Mouse (Mus musculus): ENCODE results near the gene Hk2. TPM values are rescaled to one million over a fixed set of nuclear protein-coding genes. Genes with fewer than 3 reads are reported as not detected.
A peak's percentile ranks its signal among the peaks of the same experiment; 100 is the strongest.

The Hk2 gene
- polyA plus RNA-seq, 1 experiment from 2014 or later, result 16.7 TPM

DNA sequence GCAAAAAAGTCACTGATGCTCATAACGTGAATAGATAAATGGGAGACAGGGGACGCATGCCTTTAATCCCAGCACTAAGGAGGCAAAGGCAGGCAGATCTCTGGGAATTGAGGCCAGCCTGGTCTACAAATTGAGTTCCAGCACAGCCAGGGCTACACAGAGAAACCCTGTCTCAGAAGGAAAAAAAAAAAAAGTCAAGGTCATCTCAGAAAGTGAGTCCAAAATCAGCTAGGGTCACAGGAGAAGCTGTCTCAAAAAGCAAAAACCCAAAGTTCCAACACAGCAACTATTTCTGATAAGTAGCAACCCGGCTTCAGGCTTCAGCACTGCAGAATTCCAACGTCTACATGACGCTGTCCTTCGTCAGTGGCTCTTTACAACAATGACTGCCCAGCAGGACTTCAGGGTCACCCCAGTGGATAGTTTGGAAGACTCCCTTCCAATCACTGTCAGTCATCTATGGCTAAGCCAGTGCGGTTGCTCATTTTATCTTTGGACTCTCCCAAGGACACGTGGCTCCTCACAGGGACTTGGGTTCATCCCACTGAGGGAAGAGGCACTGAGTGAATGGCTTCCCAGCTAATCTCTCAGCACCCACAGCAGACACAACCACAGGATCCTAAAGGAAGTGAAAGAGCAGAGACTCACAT, 33.3 kb downstream of the Hk2 start:
- ATAC-seq (ENCODE audit: low read depth) (no peak), DNase-seq (ENCODE audit: low spot score) (no peak)
- H3K4me3 ChIP-seq (ENCODE audit: low read depth, low read length), result no peak overlapping the region
- no peaks in the 10 kb centered on the region for H3K9me3 ChIP-seq (ENCODE audit: control insufficient read depth, low read length)
- no peak overlapping the region for H3K27ac ChIP-seq (replicated peaks; ENCODE audit: low read depth, low read length)
- H3K4me1 ChIP-seq (ENCODE audit: control insufficient read depth, insufficient read depth, low read length), result 0 out of 2 replicates have a peak, but pooled peaks cover 3% of the 10 kb centered on the region
- 0 out of 2 replicates have a peak overlapping the region, but pooled peaks have one; percentile 31 for H3K9ac ChIP-seq (ENCODE audit: low read depth, low read length)
- peaks cover 10% of the 10 kb centered on the region for H3K36me3 ChIP-seq (ENCODE audit: control insufficient read depth, insufficient read depth, low read length)
- H3K27me3 ChIP-seq (replicated peaks; ENCODE audit: control insufficient read depth, insufficient read depth, low read length), result no peaks in the 10 kb centered on the region
- H3K4me2 ChIP-seq (ENCODE audit: low read depth, low read length), result no peak overlapping the region
- WGBS, result 82% methylated on average over 8 of the region's 8 CpGs

DNA sequence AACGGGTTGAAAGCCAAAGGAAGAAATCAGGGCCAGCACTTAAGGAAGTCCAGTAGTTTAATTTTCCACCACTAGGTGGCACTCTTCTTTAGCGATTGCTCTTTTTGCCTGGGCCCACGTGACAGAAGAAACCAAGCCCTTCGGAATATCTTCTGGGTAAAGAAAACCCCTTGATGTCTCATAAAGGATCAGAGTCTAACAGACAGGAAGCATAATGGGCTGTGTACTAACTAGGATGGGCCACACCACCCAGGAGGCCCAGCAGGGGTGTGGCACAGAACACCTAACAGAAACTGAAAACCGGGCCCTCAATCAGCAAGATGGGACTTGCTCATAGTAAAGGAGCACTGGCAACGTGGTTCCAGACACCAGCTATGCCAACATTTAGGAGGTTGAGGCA, 34.0 kb downstream of the Hk2 start:
- peaks cover 10% of the 10 kb centered on the region for H3K36me3 ChIP-seq (ENCODE audit: control insufficient read depth, insufficient read depth, low read length)
- no peak overlapping the region for H3K4me3 ChIP-seq (ENCODE audit: low read depth, low read length)
- no peak overlapping the region for H3K27ac ChIP-seq (replicated peaks; ENCODE audit: low read depth, low read length)
- H3K4me2 ChIP-seq (ENCODE audit: low read depth, low read length), result peak overlapping the region; percentile 33
- 22% methylated on average over 6 of the region's 6 CpGs for WGBS
- 0 out of 2 replicates have a peak, but pooled peaks cover 3% of the 10 kb centered on the region for H3K4me1 ChIP-seq (ENCODE audit: control insufficient read depth, insufficient read depth, low read length)
- no peaks in the 10 kb centered on the region for H3K27me3 ChIP-seq (replicated peaks; ENCODE audit: control insufficient read depth, insufficient read depth, low read length)
- DNase-seq (ENCODE audit: low spot score) (peak; percentile 93), ATAC-seq (ENCODE audit: low read depth) (peak; percentile 79)
- no peaks in the 10 kb centered on the region for H3K9me3 ChIP-seq (ENCODE audit: control insufficient read depth, low read length)
- H3K9ac ChIP-seq (ENCODE audit: low read depth, low read length), result 0 out of 2 replicates have a peak overlapping the region, but pooled peaks have one; percentile 31

DNA sequence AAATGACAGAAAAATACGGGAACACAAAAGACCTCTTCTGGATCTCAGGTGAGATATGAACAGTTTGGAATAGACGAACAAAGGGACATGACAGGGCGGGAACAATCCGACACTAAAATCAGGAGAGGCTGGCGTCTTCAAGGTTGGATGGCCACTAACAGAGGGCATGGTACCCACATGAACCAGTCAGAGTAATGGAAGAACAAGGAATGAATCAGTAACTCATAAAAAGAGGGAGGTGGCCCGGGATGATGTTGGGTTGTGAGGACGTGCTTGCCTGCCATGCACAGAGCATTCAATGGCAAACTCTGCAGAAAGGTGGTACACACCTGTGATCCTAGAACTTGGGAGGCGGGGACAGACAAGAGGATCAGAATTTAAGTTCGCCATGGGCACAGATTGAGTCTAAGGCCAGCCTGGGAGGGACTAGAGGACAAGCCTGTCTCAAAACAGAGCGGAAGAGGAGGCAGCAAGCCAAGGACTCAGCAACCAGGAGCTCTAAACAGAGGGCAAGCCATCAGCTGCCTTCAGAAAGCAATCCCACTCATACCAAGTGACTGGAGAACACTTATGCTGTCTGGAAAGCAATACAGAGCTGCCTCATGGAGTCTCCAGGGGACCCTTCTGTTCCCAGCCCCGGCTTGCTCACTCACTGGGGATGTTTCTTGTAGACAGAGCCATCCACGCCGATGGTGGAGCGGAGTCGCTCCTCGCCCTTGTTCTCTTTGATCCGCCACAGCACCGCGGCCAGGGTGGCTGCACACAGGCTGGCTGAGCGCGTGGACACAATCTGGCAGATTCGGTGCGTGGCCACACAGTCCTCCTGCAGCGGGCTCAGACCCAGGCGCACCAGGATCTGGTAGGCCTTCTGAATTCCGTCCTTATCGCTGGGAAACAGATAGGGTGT, 36.4 kb downstream of the Hk2 start:
- H3K4me2 ChIP-seq (ENCODE audit: low read depth, low read length), result no peak overlapping the region
- H3K27ac ChIP-seq (replicated peaks; ENCODE audit: low read depth, low read length), result no peak overlapping the region
- 0 out of 2 replicates have a peak, but pooled peaks cover 3% of the 10 kb centered on the region for H3K4me1 ChIP-seq (ENCODE audit: control insufficient read depth, insufficient read depth, low read length)
- H3K27me3 ChIP-seq (replicated peaks; ENCODE audit: control insufficient read depth, insufficient read depth, low read length), result no peaks in the 10 kb centered on the region
- H3K36me3 ChIP-seq (ENCODE audit: control insufficient read depth, insufficient read depth, low read length), result peaks cover 27% of the 10 kb centered on the region
- no peaks in the 10 kb centered on the region for H3K9me3 ChIP-seq (ENCODE audit: control insufficient read depth, low read length)
- DNase-seq (ENCODE audit: low spot score), result no peak
- WGBS, result 96% methylated on average over 27 of the region's 27 CpGs
- H3K4me3 ChIP-seq (ENCODE audit: low read depth, low read length), result no peak overlapping the region
- no peak for ATAC-seq (ENCODE audit: low read depth)
- no peak overlapping the region for H3K9ac ChIP-seq (ENCODE audit: low read depth, low read length)

- H3K27me3 ChIP-seq (replicated peaks; ENCODE audit: control insufficient read depth, insufficient read depth, low read length), result no peaks in the 10 kb centered on the region
- H3K9me3 ChIP-seq (ENCODE audit: control insufficient read depth, low read length), result no peaks in the 10 kb centered on the region
- no peak overlapping the region for H3K27ac ChIP-seq (replicated peaks; ENCODE audit: low read depth, low read length)
- WGBS, result 88% methylated on average over 25 of the region's 25 CpGs
- peaks cover 21% of the 10 kb centered on the region for H3K36me3 ChIP-seq (ENCODE audit: control insufficient read depth, insufficient read depth, low read length)
- no peak for DNase-seq (ENCODE audit: low spot score)
- H3K4me2 ChIP-seq (ENCODE audit: low read depth, low read length), result no peak overlapping the region
- H3K4me1 ChIP-seq (ENCODE audit: control insufficient read depth, insufficient read depth, low read length), result 0 out of 2 replicates have a peak, but pooled peaks cover 3% of the 10 kb centered on the region
- H3K4me3 ChIP-seq (ENCODE audit: low read depth, low read length), result no peak overlapping the region
- no peak for ATAC-seq (ENCODE audit: low read depth)
- H3K9ac ChIP-seq (ENCODE audit: low read depth, low read length), result no peak overlapping the region
Measured at GRCm38 (mm10) chr6:82736626-82737600, 37.3 kb downstream of the Hk2 start.

- Histone ChIP-seq H3K4me2 (ENCODE audit: low read depth, low read length) (no peak overlapping the region), H3K27ac (replicated peaks; ENCODE audit: low read depth, low read length) (no peak overlapping the region), H3K4me1 (ENCODE audit: control insufficient read depth, insufficient read depth, low read length) (0 out of 2 replicates have a peak, but pooled peaks cover 2% of the 10 kb centered on the region), H3K9me3 (ENCODE audit: control insufficient read depth, low read length) (no peaks in the 10 kb centered on the region), H3K36me3 (ENCODE audit: control insufficient read depth, insufficient read depth, low read length) (peaks cover 34% of the 10 kb centered on the region), H3K27me3 (replicated peaks; ENCODE audit: control insufficient read depth, insufficient read depth, low read length) (no peaks in the 10 kb centered on the region), H3K9ac (ENCODE audit: low read depth, low read length) (no peak overlapping the region), H3K4me3 (ENCODE audit: low read depth, low read length) (no peak overlapping the region)
- 85% methylated on average over 7 of the region's 7 CpGs for WGBS
- peak; percentile 30 for DNase-seq (ENCODE audit: low spot score)
- no peak for ATAC-seq (ENCODE audit: low read depth)
Measured at GRCm38 (mm10) chr6:82735347-82735746, 38.9 kb downstream of the Hk2 start.

DNA sequence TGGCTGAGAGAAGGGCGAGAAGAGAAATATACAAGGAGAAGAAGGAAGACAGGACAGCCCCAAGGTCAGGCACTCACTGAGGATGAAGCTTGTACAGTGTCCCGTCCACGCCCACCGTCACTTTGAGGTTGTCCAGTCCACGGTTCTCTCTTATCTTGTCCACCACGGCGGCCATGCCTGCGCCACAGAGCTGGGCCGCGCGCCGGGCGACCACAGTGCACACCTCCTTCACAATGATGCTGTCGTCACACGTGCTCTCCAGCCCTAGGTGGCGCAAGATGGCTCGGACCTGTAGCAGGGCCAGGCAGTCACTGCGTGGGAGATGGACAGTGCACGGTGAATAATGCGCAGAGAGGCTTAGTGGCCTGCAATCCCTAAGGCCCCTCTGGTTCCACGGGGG, 45.6 kb downstream of the Hk2 start:
- 93% methylated on average over 20 of the region's 21 CpGs for WGBS
- H3K27me3 ChIP-seq (replicated peaks; ENCODE audit: control insufficient read depth, insufficient read depth, low read length), result no peaks in the 10 kb centered on the region
- no peak overlapping the region for H3K4me2 ChIP-seq (ENCODE audit: low read depth, low read length)
- DNase-seq (ENCODE audit: low spot score) (no peak), ATAC-seq (ENCODE audit: low read depth) (no peak)
- no peak overlapping the region for H3K27ac ChIP-seq (replicated peaks; ENCODE audit: low read depth, low read length)
- peaks cover 3% of the 10 kb centered on the region for H3K4me1 ChIP-seq (ENCODE audit: control insufficient read depth, insufficient read depth, low read length)
- H3K4me3 ChIP-seq (ENCODE audit: low read depth, low read length), result no peak overlapping the region
- H3K9ac ChIP-seq (ENCODE audit: low read depth, low read length), result no peak overlapping the region
- no peaks in the 10 kb centered on the region for H3K9me3 ChIP-seq (ENCODE audit: control insufficient read depth, low read length)
- H3K36me3 ChIP-seq (ENCODE audit: control insufficient read depth, insufficient read depth, low read length), result peaks cover 63% of the 10 kb centered on the region

- Histone ChIP-seq H3K4me3 (ENCODE audit: low read depth, low read length) (no peak overlapping the region), H3K27ac (replicated peaks; ENCODE audit: low read depth, low read length) (no peak overlapping the region), H3K4me1 (ENCODE audit: control insufficient read depth, insufficient read depth, low read length) (peaks cover 12% of the 10 kb centered on the region), H3K36me3 (ENCODE audit: control insufficient read depth, insufficient read depth, low read length) (peaks cover 59% of the 10 kb centered on the region), H3K4me2 (ENCODE audit: low read depth, low read length) (no peak overlapping the region), H3K9me3 (ENCODE audit: control insufficient read depth, low read length) (no peaks in the 10 kb centered on the region), H3K27me3 (replicated peaks; ENCODE audit: control insufficient read depth, insufficient read depth, low read length) (no peaks in the 10 kb centered on the region), H3K9ac (ENCODE audit: low read depth, low read length) (no peak overlapping the region)
- DNase-seq (ENCODE audit: low spot score), result no peak
- ATAC-seq (ENCODE audit: low read depth), result no peak
- WGBS, result 91% methylated on average over 13 of the region's 13 CpGs
Measured at GRCm38 (mm10) chr6:82727206-82727605, 47.0 kb downstream of the Hk2 start.

- DNase-seq (ENCODE audit: low spot score) (peak; percentile 87), ATAC-seq (ENCODE audit: low read depth) (peak; percentile 74)
- H3K9me3 ChIP-seq (ENCODE audit: control insufficient read depth, low read length), result no peaks in the 10 kb centered on the region
- H3K4me1 ChIP-seq (ENCODE audit: control insufficient read depth, insufficient read depth, low read length), result peaks cover 12% of the 10 kb centered on the region
- peaks cover 28% of the 10 kb centered on the region for H3K36me3 ChIP-seq (ENCODE audit: control insufficient read depth, insufficient read depth, low read length)
- H3K27ac ChIP-seq (replicated peaks; ENCODE audit: low read depth, low read length), result peak overlapping the region; percentile 63
- peak overlapping the region; percentile 32; the same call in 1 of the 2 replicates for H3K9ac ChIP-seq (ENCODE audit: low read depth, low read length)
- H3K4me2 ChIP-seq (ENCODE audit: low read depth, low read length), result no peak overlapping the region
- no peaks in the 10 kb centered on the region for H3K27me3 ChIP-seq (replicated peaks; ENCODE audit: control insufficient read depth, insufficient read depth, low read length)
- 28% methylated on average over 5 of the region's 5 CpGs for WGBS
- H3K4me3 ChIP-seq (ENCODE audit: low read depth, low read length), result no peak overlapping the region
Measured at GRCm38 (mm10) chr6:82723321-82723720, 50.9 kb downstream of the Hk2 start.
